Mouse (Mus musculus) G1E (cell line): ENCODE data around the gene Trim25. TPM values are rescaled to one million over a fixed set of nuclear protein-coding genes. Genes with fewer than 3 reads are reported as not detected.

Source experiments
- ATAC-seq: 2 replicates; pipeline ENCODE4 v1.8.0; 2016; ENCODE audit warnings: mild to moderate bottlenecking; ENCODE audit not compliant: insufficient number of reproducible peaks, poor library complexity, low FRiP score, severe bottlenecking; ENCODE audit errors: extremely low read depth
- DNase-seq: peaks from one replicate; pipeline ENCODE4 v3.0.0; 2012; ENCODE audit warnings: low spot score
- H3K27me3 ChIP-seq: 2 replicates; pipeline ENCODE4 v1.6.1; 2012; ENCODE audit warnings: mild to moderate bottlenecking, low read length, inconsistent platforms; ENCODE audit not compliant: insufficient read depth
- H3K36me3 ChIP-seq: replicated peaks from 2 replicates; pipeline ENCODE3; 2012; ENCODE audit warnings: mild to moderate bottlenecking, inconsistent platforms
- H3K4me1 ChIP-seq: 2 replicates; pipeline ENCODE4 v1.6.1; 2012; ENCODE audit warnings: low read depth, low read length, inconsistent platforms, mixed read lengths; ENCODE audit not compliant: insufficient read depth
- H3K4me3 ChIP-seq: 2 replicates; pipeline ENCODE4 v1.5.1; 2012; ENCODE audit warnings: low read depth, mild to moderate bottlenecking, inconsistent platforms, low read length, moderate library complexity, mixed read lengths
- H3K9me3 ChIP-seq: replicated peaks from 2 replicates; pipeline ENCODE4 v1.6.1; 2012; ENCODE audit warnings: inconsistent platforms
- CTCF ChIP-seq: IDR thresholded peaks from 2 replicates; pipeline ENCODE4 v1.5.1; 2012; ENCODE audit warnings: low read depth, low read length, inconsistent platforms, mixed read lengths
- GATA1 ChIP-seq: IDR thresholded peaks from 2 replicates; pipeline ENCODE4 v1.6.1; 2012; ENCODE audit warnings: borderline replicate concordance, low read length, inconsistent platforms, mixed read lengths
- GATA2 ChIP-seq: IDR thresholded peaks from 2 replicates; pipeline ENCODE4 v1.6.1; 2012; ENCODE audit warnings: low read depth, low read length, inconsistent platforms, borderline replicate concordance
- POLR2AphosphoS5 ChIP-seq: IDR thresholded peaks from 2 replicates; pipeline ENCODE4 v1.6.1; 2012; ENCODE audit warnings: low read depth, low read length, inconsistent platforms; ENCODE audit not compliant: insufficient replicate concordance
- TAL1 ChIP-seq: conservative IDR thresholded peaks from 2 replicates; pipeline ENCODE4 v1.6.1; 2012; ENCODE audit warnings: low read depth, low read length, inconsistent platforms, mixed read lengths
- polyA plus RNA-seq: library from polyadenylated mRNA; stranded (reverse); fragments of >175 nt; gene quantifications from 2 replicates; pipeline ENCODE4 v1.2.3, GENCODE M21; 2012
- total RNA-seq, 2 experiments: library from RNA; stranded (forward) in 1 of 2; stranded (reverse) in 1 of 2; fragments of 200-1000 nt in 1 of 2; fragments of >200 nt in 1 of 2; fragmentation: Nextera tagmentation in 1 of 2; gene quantifications; 2 replicates each; pipeline ENCODE4 v1.2.3; 2014 to 2017

The Trim25 gene
- total RNA-seq (2014; fragmentation: Nextera tagmentation) (69.6 and 73.4 TPM in 2 replicates), total RNA-seq (2017) (23.9 and 36.4 TPM in 2 replicates), polyA plus RNA-seq (73.1 and 75.4 TPM in 2 replicates)

GRCm38 (mm10) chr11:88998974-88999722, at the start of gene Trim25:
Trim25 (plus strand) TSS chr11:88999376.
- DNase-seq (peak; percentile 92), ATAC-seq (peak; percentile 94)
- Histone ChIP-seq H3K4me3 (peak within 1 kb of the TSS; percentile 100), H3K27me3 (no peaks in the 10 kb centered on the region), H3K4me1 (peaks cover 67% of the 10 kb centered on the region), H3K36me3 (peaks cover 37% of the 10 kb centered on the region), H3K9me3 (no peaks in the 10 kb centered on the region)
- TF ChIP-seq GATA1 (no peak), POLR2AphosphoS5 (no peak), TAL1 (no peak), GATA2 (no peak), CTCF (no peak)

- no peak overlapping the region for H3K4me3 ChIP-seq
These were observed 49.2 kb upstream of the Trim25 start for GRCm38 (mm10) chr11:88949802-88950639.

GRCm38 (mm10) chr11:88950640-88951250, 48.4 kb upstream of the Trim25 start:
- Histone ChIP-seq H3K4me3 (no peak overlapping the region), H3K4me1 (peaks cover 25% of the 10 kb centered on the region), H3K27me3 (no peaks in the 10 kb centered on the region), H3K9me3 (no peaks in the 10 kb centered on the region), H3K36me3 (no peaks in the 10 kb centered on the region)
- ATAC-seq (no peak), DNase-seq (no peak)
- TF ChIP-seq TAL1: no peak
- TF ChIP-seq POLR2AphosphoS5: no peak
- TF ChIP-seq CTCF: no peak
- TF ChIP-seq GATA2: no peak
- no peak for TF ChIP-seq GATA1

More at GRCm38 (mm10) chr11:88949802-88950639, 49.2 kb upstream of the Trim25 start:
- Histone ChIP-seq H3K27me3 (no peaks in the 10 kb centered on the region), H3K4me1 (peaks cover 18% of the 10 kb centered on the region), H3K36me3 (no peaks in the 10 kb centered on the region), H3K9me3 (no peaks in the 10 kb centered on the region)
- TF ChIP-seq GATA2 (no peak), POLR2AphosphoS5 (no peak)
- ATAC-seq: no peak
- no peak for DNase-seq

- TF ChIP-seq POLR2AphosphoS5 (no peak), GATA2 (no peak), GATA1 (no peak), CTCF (no peak), TAL1 (no peak)
- no peak for ATAC-seq
- H3K4me1 ChIP-seq: peaks cover 26% of the 10 kb centered on the region
These were observed 47.6 kb upstream of the Trim25 start for GRCm38 (mm10) chr11:88951576-88951975.

GRCm38 (mm10) chr11:88952117-88952516, 47.1 kb upstream of the Trim25 start:
- peaks cover 26% of the 10 kb centered on the region for H3K4me1 ChIP-seq
- no peaks in the 10 kb centered on the region for H3K27me3 ChIP-seq
- TF ChIP-seq GATA1: no peak
- TF ChIP-seq GATA2: no peak
- TF ChIP-seq POLR2AphosphoS5: no peak
- TF ChIP-seq CTCF: no peak
- TF ChIP-seq TAL1: no peak
- ATAC-seq (no peak), DNase-seq (no peak)
- H3K36me3 ChIP-seq: no peaks in the 10 kb centered on the region
- no peaks in the 10 kb centered on the region for H3K9me3 ChIP-seq
- H3K4me3 ChIP-seq: no peak overlapping the region

More at GRCm38 (mm10) chr11:88951576-88951975, 47.6 kb upstream of the Trim25 start:
- Histone ChIP-seq H3K4me3 (no peak overlapping the region), H3K27me3 (no peaks in the 10 kb centered on the region), H3K36me3 (no peaks in the 10 kb centered on the region), H3K9me3 (no peaks in the 10 kb centered on the region)
- DNase-seq: no peak

- Histone ChIP-seq H3K36me3 (no peaks in the 10 kb centered on the region), H3K4me1 (peaks cover 26% of the 10 kb centered on the region), H3K9me3 (no peaks in the 10 kb centered on the region), H3K4me3 (no peak overlapping the region), H3K27me3 (no peaks in the 10 kb centered on the region)
- TF ChIP-seq GATA1: no peak
- TF ChIP-seq POLR2AphosphoS5: no peak
- no peak for TF ChIP-seq GATA2
- TF ChIP-seq TAL1: no peak
- no peak for TF ChIP-seq CTCF
- DNase-seq (no peak), ATAC-seq (no peak)
These were observed 45.6 kb upstream of the Trim25 start for GRCm38 (mm10) chr11:88953582-88953981.
